Mouse (Mus musculus) MEL (cell line): ENCODE results near the gene Cyp2u1.

Experiments
- CHD2 ChIP-seq: IDR thresholded peaks from 2 replicates; pipeline ENCODE4 v1.6.1; 2011; ENCODE audit warnings: low read length, improper control_type of control experiment
- CTCF ChIP-seq, 3 experiments: IDR thresholded peaks in 2 of 3; conservative IDR thresholded peaks in 1 of 3; 2 replicates each; pipeline ENCODE4 v1.5.1; 2011 to 2012; ENCODE audit warnings: low read length in 3 of 3, low read depth in 2 of 3, mild to moderate bottlenecking in 2 of 3, improper control_type of control experiment in 1 of 3, inconsistent platforms in 1 of 3, mixed read lengths in 1 of 3, moderate library complexity in 1 of 3; ENCODE audit not compliant: control insufficient read depth in 1 of 3, insufficient read depth in 1 of 3, poor library complexity in 1 of 3, severe bottlenecking in 1 of 3
- ELF1 ChIP-seq: IDR thresholded peaks from 2 replicates; pipeline ENCODE4 v1.6.1; 2014; ENCODE audit warnings: low read depth, mild to moderate bottlenecking, inconsistent platforms, low read length, improper control_type of control experiment, moderate library complexity
- MEF2A ChIP-seq: IDR thresholded peaks from 2 replicates; pipeline ENCODE4 v1.6.1; 2014; ENCODE audit warnings: low read depth, mild to moderate bottlenecking, inconsistent platforms, low read length, improper control_type of control experiment; ENCODE audit not compliant: poor library complexity, insufficient replicate concordance, severe bottlenecking; ENCODE audit errors: extremely low read depth
- POLR2A ChIP-seq, 2 experiments: IDR thresholded peaks; 2 replicates each; pipeline ENCODE4 v1.6.1; 2011 to 2012; ENCODE audit warnings: low read length in 2 of 2, mild to moderate bottlenecking in 2 of 2, control low read depth in 1 of 2, improper control_type of control experiment in 1 of 2, low read depth in 1 of 2, moderate library complexity in 1 of 2; ENCODE audit not compliant: control insufficient read depth in 1 of 2, insufficient read depth in 1 of 2, poor library complexity in 1 of 2
- POLR2AphosphoS5 ChIP-seq: IDR thresholded peaks from 2 replicates; pipeline ENCODE4 v1.6.1; 2012; ENCODE audit warnings: low read depth, borderline replicate concordance, mild to moderate bottlenecking, inconsistent platforms, low read length, moderate library complexity, mixed read lengths
- TAL1 ChIP-seq: IDR thresholded peaks from 2 replicates; pipeline ENCODE4 v1.6.1; 2012; ENCODE audit warnings: mild to moderate bottlenecking, inconsistent platforms, low read length, moderate library complexity, mixed read lengths

DNA sequence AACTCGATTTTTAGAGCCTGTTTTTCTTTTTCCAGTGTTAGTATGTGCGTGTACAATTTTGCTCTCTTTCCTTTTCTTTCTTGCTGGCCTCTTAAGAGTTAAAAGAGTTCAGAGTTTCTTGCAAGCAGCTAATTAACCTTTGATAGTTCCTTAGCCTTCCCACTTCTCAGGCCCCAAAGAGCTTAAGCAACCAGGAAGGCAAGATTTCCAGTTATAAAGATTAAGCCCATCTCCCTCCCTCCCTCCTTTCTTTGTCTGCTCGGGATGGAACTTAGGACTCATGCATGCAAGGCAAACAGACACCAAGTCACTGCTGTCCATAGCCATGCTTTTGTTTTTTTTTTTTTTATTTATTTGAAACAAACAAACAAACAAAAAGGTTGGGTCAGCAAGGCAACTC is 10.1 kb downstream of the Cyp2u1 start:
- no peak for TF ChIP-seq TAL1
- TF ChIP-seq POLR2A (IDR thresholded peaks at IDR 0.05; ENCODE audit: control insufficient read depth in 1 of 2, insufficient read depth in 1 of 2, low read depth in 1 of 2, low read length in 2 of 2, poor library complexity in 1 of 2): no peak
- TF ChIP-seq POLR2AphosphoS5: no peak
- no peak for TF ChIP-seq MEF2A
- TF ChIP-seq ELF1: no peak
- no peak for TF ChIP-seq CTCF (IDR thresholded peaks at IDR 0.05 in 2 of 3, conservative IDR thresholded peaks at IDR 0.05 in 1 of 3; ENCODE audit: control insufficient read depth in 1 of 3, insufficient read depth in 1 of 3, low read depth in 2 of 3, low read length in 3 of 3, poor library complexity in 1 of 3, severe bottlenecking in 1 of 3)
- no peak for TF ChIP-seq CHD2
